Mouse (Mus musculus) forebrain, embryonic 11.5 days (tissue): ENCODE measurements around the gene 4930402H24Rik. TPM values are rescaled to one million over a fixed set of nuclear protein-coding genes. Genes with fewer than 3 reads are reported as not detected.

Experiments used
- ATAC-seq: fragments of 200-750 bp; cut with Nextera tagmentation; replicated peaks from 2 replicates; pipeline ENCODE4 v1.8.0; 2017; ENCODE audit warnings: moderate TSS enrichment; ENCODE audit not compliant: low FRiP score
- DNase-seq: peaks from one replicate; pipeline ENCODE4 v3.0.0-alpha.2; 2017; ENCODE audit warnings: low spot score
- H3K27ac ChIP-seq: fragments of 300-500 bp; sonication (generic); 2 replicates; pipeline ENCODE4 v1.5.1; 2014; ENCODE audit warnings: low read depth, low read length
- H3K27me3 ChIP-seq: fragments of 300-500 bp; sonication (generic); 2 replicates; pipeline ENCODE4 v1.6.1; 2014; ENCODE audit warnings: mild to moderate bottlenecking, low read length, mixed read lengths; ENCODE audit not compliant: control insufficient read depth, insufficient read depth
- H3K36me3 ChIP-seq: fragments of 300-500 bp; sonication (generic); 2 replicates; pipeline ENCODE4 v1.6.1; 2014; ENCODE audit warnings: mild to moderate bottlenecking, low read length, moderate library complexity, mixed read lengths; ENCODE audit not compliant: control insufficient read depth, insufficient read depth
- H3K4me1 ChIP-seq: fragments of 300-500 bp; sonication (generic); replicated peaks from 2 replicates; pipeline ENCODE4 v1.6.1; 2014; ENCODE audit warnings: low read length, mixed read lengths; ENCODE audit not compliant: control insufficient read depth, insufficient read depth
- H3K4me2 ChIP-seq: fragments of 300-500 bp; sonication (generic); 2 replicates; pipeline ENCODE4 v1.6.1; 2014; ENCODE audit warnings: low read depth, mild to moderate bottlenecking, low read length, moderate library complexity, mixed read lengths; ENCODE audit not compliant: severe bottlenecking
- H3K4me3 ChIP-seq: fragments of 300-500 bp; sonication (generic); 2 replicates; pipeline ENCODE4 v1.5.1; 2014; ENCODE audit warnings: low read depth, low read length
- H3K9ac ChIP-seq: fragments of 300-500 bp; sonication (generic); 2 replicates; pipeline ENCODE4 v1.6.1; 2014; ENCODE audit warnings: low read length
- H3K9me3 ChIP-seq: fragments of 300-500 bp; sonication (generic); 2 replicates; pipeline ENCODE4 v1.6.1; 2016; ENCODE audit warnings: low read length, mixed read lengths; ENCODE audit not compliant: control insufficient read depth
- WGBS: fragments of 180-500 bp; shearing (Covaris S2); extraction: QIAGEN DNeasy Blood & Tissue Kit; methylation state at CpG from one replicate; pipeline ENCODE4 v1.1.7; 2014; 5-methylcytosine and 5-hydroxymethylcytosine counted together
- polyA plus RNA-seq: library from polyadenylated mRNA; unstranded; fragments of >200 nt; fragmentation: Nextera tagmentation; extraction: Ambion mirVana; gene quantifications from 2 replicates; pipeline ENCODE4 v1.2.1, GENCODE M21; 2014

Gene 4930402H24Rik
- polyA plus RNA-seq, 1 experiment from 2014 or later, result 53.1 TPM

GRCm38 (mm10) chr2:130679154-130679553 lies 227.1 kb downstream of the 4930402H24Rik start:
- 97% methylated on average over 12 of the region's 12 CpGs for WGBS
- ATAC-seq, result no peak
- peaks cover 16% of the 10 kb centered on the region; the same call in 1 of the 2 replicates for H3K36me3 ChIP-seq

GRCm38 (mm10) chr2:130677211-130677610 lies 229.0 kb downstream of the 4930402H24Rik start:
- H3K36me3 ChIP-seq, result peaks cover 24% of the 10 kb centered on the region; the same call in 1 of the 2 replicates
- no peaks in the 10 kb centered on the region for H3K27me3 ChIP-seq
- H3K9ac ChIP-seq, result no peak overlapping the region
- ATAC-seq (no peak), DNase-seq (no peak)
- no peak overlapping the region for H3K27ac ChIP-seq
- H3K4me2 ChIP-seq, result no peak overlapping the region
- H3K4me3 ChIP-seq, result no peak overlapping the region
- no peaks in the 10 kb centered on the region for H3K9me3 ChIP-seq
- WGBS, result 93% methylated on average over 10 of the region's 10 CpGs
- no peaks in the 10 kb centered on the region for H3K4me1 ChIP-seq

More at GRCm38 (mm10) chr2:130679154-130679553, 227.1 kb downstream of the 4930402H24Rik start:
- no peak overlapping the region for H3K27ac ChIP-seq
- no peak overlapping the region for H3K9ac ChIP-seq
- no peak overlapping the region for H3K4me3 ChIP-seq
- no peaks in the 10 kb centered on the region for H3K9me3 ChIP-seq
- no peak overlapping the region for H3K4me2 ChIP-seq
- H3K27me3 ChIP-seq, result no peaks in the 10 kb centered on the region
- H3K4me1 ChIP-seq, result no peaks in the 10 kb centered on the region
- DNase-seq, result no peak

- DNase-seq, result peak; percentile 93
- WGBS, result under 1% methylated on average over 31 of the region's 31 CpGs
- Histone ChIP-seq H3K4me2 (peak within 1 kb of the TSS; percentile 89), H3K4me1 (peaks cover 10% of the 10 kb centered on the region), H3K9me3 (no peaks in the 10 kb centered on the region), H3K36me3 (peaks cover 3% of the 10 kb centered on the region; the same call in 1 of the 2 replicates), H3K27me3 (no peaks in the 10 kb centered on the region), H3K4me3 (peak within 1 kb of the TSS; percentile 72), H3K9ac (peak within 1 kb of the TSS; percentile 75), H3K27ac (peak within 1 kb of the TSS; percentile 79)
- ATAC-seq, result peak; percentile 68
These were observed 238.6 kb downstream of the 4930402H24Rik start, which contains the start of gene Itpa for GRCm38 (mm10) chr2:130667559-130667958. Gene Itpa, plus strand, starts transcription at chr2:130667610.

- WGBS, result under 1% methylated on average over 40 of the region's 40 CpGs
- peak; percentile 94 for DNase-seq
These were observed 242.0 kb downstream of the 4930402H24Rik start, which contains the start of gene Ddrgk1 for GRCm38 (mm10) chr2:130664102-130664701. Gene Ddrgk1, minus strand, starts transcription at chr2:130664659.

GRCm38 (mm10) chr2:130663342-130663741 lies 242.9 kb downstream of the 4930402H24Rik start:
- Histone ChIP-seq H3K9me3 (no peaks in the 10 kb centered on the region), H3K27ac (no peak overlapping the region), H3K36me3 (no peaks in the 10 kb centered on the region; the same call in 1 of the 2 replicates), H3K4me1 (peaks cover 10% of the 10 kb centered on the region), H3K4me3 (peak overlapping the region; percentile 58; the same call in 1 of the 2 replicates), H3K4me2 (peak overlapping the region; percentile 77; the same call in 1 of the 2 replicates), H3K27me3 (no peaks in the 10 kb centered on the region), H3K9ac (peak overlapping the region; percentile 86; the same call in 1 of the 2 replicates)
- 91% methylated on average over 11 of the region's 11 CpGs for WGBS
- DNase-seq (no peak), ATAC-seq (no peak)

More at GRCm38 (mm10) chr2:130664102-130664701, 242.0 kb downstream of the 4930402H24Rik start, which contains the start of gene Ddrgk1:
- Histone ChIP-seq H3K36me3 (no peaks in the 10 kb centered on the region; the same call in 1 of the 2 replicates), H3K27ac (peak within 1 kb of the TSS; percentile 96), H3K9me3 (no peaks in the 10 kb centered on the region), H3K4me1 (peaks cover 10% of the 10 kb centered on the region), H3K9ac (peak within 1 kb of the TSS; percentile 86), H3K4me3 (peak within 1 kb of the TSS; percentile 58), H3K27me3 (no peaks in the 10 kb centered on the region), H3K4me2 (peak within 1 kb of the TSS; percentile 77)
- ATAC-seq, result peak; percentile 95

- Histone ChIP-seq H3K27ac (no peak overlapping the region), H3K4me3 (no peak overlapping the region), H3K9ac (no peak overlapping the region), H3K36me3 (no peaks in the 10 kb centered on the region; the same call in 1 of the 2 replicates), H3K27me3 (no peaks in the 10 kb centered on the region), H3K4me1 (peaks cover 3% of the 10 kb centered on the region), H3K4me2 (no peak overlapping the region), H3K9me3 (no peaks in the 10 kb centered on the region)
- no peak for DNase-seq
- WGBS, result 94% methylated on average over 10 of the region's 10 CpGs
- no peak for ATAC-seq
These were observed 247.7 kb downstream of the 4930402H24Rik start for GRCm38 (mm10) chr2:130658530-130658929.

- Histone ChIP-seq H3K9ac (no peak overlapping the region), H3K4me1 (no peaks in the 10 kb centered on the region), H3K4me2 (no peak overlapping the region), H3K9me3 (no peaks in the 10 kb centered on the region), H3K36me3 (no peaks in the 10 kb centered on the region; the same call in 1 of the 2 replicates), H3K27me3 (no peaks in the 10 kb centered on the region), H3K27ac (no peak overlapping the region), H3K4me3 (no peak overlapping the region)
- WGBS, result 88% methylated on average over 6 of the region's 6 CpGs
- DNase-seq, result no peak
- ATAC-seq, result no peak
These were observed 248.7 kb downstream of the 4930402H24Rik start for GRCm38 (mm10) chr2:130657541-130657940.

GRCm38 (mm10) chr2:130656536-130656935 lies 249.7 kb downstream of the 4930402H24Rik start:
- H3K4me2 ChIP-seq, result no peak overlapping the region
- no peaks in the 10 kb centered on the region for H3K4me1 ChIP-seq
- no peaks in the 10 kb centered on the region for H3K27me3 ChIP-seq
- no peak overlapping the region for H3K4me3 ChIP-seq
- 95% methylated on average over 9 of the region's 9 CpGs for WGBS
- H3K36me3 ChIP-seq, result no peaks in the 10 kb centered on the region; the same call in 1 of the 2 replicates
- ATAC-seq (no peak), DNase-seq (no peak)
- no peak overlapping the region for H3K9ac ChIP-seq
- no peak overlapping the region for H3K27ac ChIP-seq
- H3K9me3 ChIP-seq, result no peaks in the 10 kb centered on the region
